Mouse (Mus musculus) liver, embryonic 14.5 days (tissue): Measurements from ENCODE around the gene Lias. TPM values are rescaled to one million over a fixed set of nuclear protein-coding genes. Genes with fewer than 3 reads are reported as not detected.

Source experiments
- ATAC-seq: fragments of 200-750 bp; cut with Nextera tagmentation; 2 replicates; pipeline ENCODE4 v1.8.0; 2017; ENCODE audit warnings: moderate number of reproducible peaks, mild to moderate bottlenecking, moderate library complexity; ENCODE audit not compliant: insufficient read depth
- DNase-seq, 3 experiments: peaks; one replicate each; pipeline ENCODE4 v3.0.0-alpha.2; 2012 to 2013; ENCODE audit warnings: low read depth in 3 of 3, low spot score in 3 of 3
- H3K27ac ChIP-seq: fragments of 300-500 bp; sonication (generic); 2 replicates; pipeline ENCODE4 v1.5.1; 2014; ENCODE audit warnings: moderate library complexity, mild to moderate bottlenecking, control low read depth, inconsistent platforms
- H3K27me3 ChIP-seq: fragments of 300-500 bp; sonication (generic); 2 replicates; pipeline ENCODE4 v1.6.1; 2014; ENCODE audit warnings: mild to moderate bottlenecking, low read length, moderate library complexity; ENCODE audit not compliant: control insufficient read depth, insufficient read depth
- H3K36me3 ChIP-seq: fragments of 300-500 bp; sonication (generic); replicated peaks from 2 replicates; pipeline ENCODE4 v1.6.1; 2014; ENCODE audit warnings: low read depth; ENCODE audit not compliant: control insufficient read depth, insufficient read depth
- H3K4me1 ChIP-seq, 2 experiments: fragments of 200-500 bp in 1 of 2; fragments of 300-500 bp in 1 of 2; sonication (generic) in 1 of 2; replicated peaks; 2 replicates each; pipeline ENCODE4 v1.6.1; 2012 to 2014; ENCODE audit warnings: antibody characterized with exemption in 1 of 2, inconsistent platforms in 1 of 2, low read length in 1 of 2; ENCODE audit not compliant: control insufficient read depth in 2 of 2, insufficient read depth in 2 of 2
- H3K4me2 ChIP-seq: fragments of 300-500 bp; sonication (generic); 2 replicates; pipeline ENCODE4 v1.6.1; 2014; ENCODE audit warnings: low read depth, mild to moderate bottlenecking, control low read depth, moderate library complexity
- H3K4me3 ChIP-seq, 2 experiments: fragments of 200-500 bp in 1 of 2; fragments of 300-500 bp in 1 of 2; sonication (generic) in 1 of 2; 2 replicates each; pipeline ENCODE4 v1.5.1; 2012 to 2014; ENCODE audit warnings: low read depth in 2 of 2, low read length in 2 of 2, mild to moderate bottlenecking in 2 of 2, control low read depth in 1 of 2, inconsistent platforms in 1 of 2, moderate library complexity in 1 of 2; ENCODE audit not compliant: insufficient read depth in 1 of 2
- H3K9ac ChIP-seq: fragments of 300-500 bp; sonication (generic); replicated peaks from 2 replicates; pipeline ENCODE4 v1.6.1; 2014; ENCODE audit warnings: mild to moderate bottlenecking, control low read depth, moderate library complexity
- H3K9me3 ChIP-seq: fragments of 300-500 bp; sonication (generic); 2 replicates; pipeline ENCODE4 v1.6.1; 2016; ENCODE audit warnings: low read length, mixed read lengths; ENCODE audit not compliant: control insufficient read depth
- CTCF ChIP-seq: IDR thresholded peaks from 2 replicates; pipeline ENCODE4 v1.5.1; 2016; ENCODE audit warnings: antibody characterized with exemption, low read depth, control low read depth
- EP300 ChIP-seq: IDR thresholded peaks from 2 replicates; pipeline ENCODE4 v1.6.1; 2016; ENCODE audit warnings: antibody characterized with exemption, low read depth
- WGBS: fragments of 180-500 bp; shearing (Covaris S2); extraction: QIAGEN DNeasy Blood & Tissue Kit; methylation state at CpG from one replicate; pipeline ENCODE4 v1.1.7; 2014; ENCODE audit not compliant: insufficient replicate concordance; 5-methylcytosine and 5-hydroxymethylcytosine counted together
- polyA plus RNA-seq, 2 experiments: library from polyadenylated mRNA; depleted of rRNA in 1 of 2; stranded (reverse) in 1 of 2; unstranded in 1 of 2; fragments of >200 nt; fragmentation: Nextera tagmentation in 1 of 2; extraction: Ambion mirVana in 1 of 2; gene quantifications; 2 replicates each; pipeline versions ENCODE4 v1.2.1 to v1.2.3; 2012 to 2014

Gene Lias
- polyA plus RNA-seq, 2 experiments: 20.3 to 36.5 TPM

- no peak for DNase-seq
- WGBS: 78% methylated on average over 3 of the region's 3 CpGs
- no peaks in the 10 kb centered on the region for H3K27me3 ChIP-seq
- H3K4me3 ChIP-seq: no peak overlapping the region
- no peaks in the 10 kb centered on the region for H3K4me1 ChIP-seq
- no peaks in the 10 kb centered on the region for H3K9me3 ChIP-seq
- TF ChIP-seq CTCF (no peak), EP300 (no peak)
- H3K36me3 ChIP-seq: no peaks in the 10 kb centered on the region
- no peak overlapping the region for H3K4me2 ChIP-seq
- no peak overlapping the region for H3K9ac ChIP-seq
- no peak for ATAC-seq
- H3K27ac ChIP-seq: no peak overlapping the region
Observed at GRCm38 (mm10) chr5:65459454-65459853, 68.2 kb downstream of the Lias start.

Other genes with a start within 250 kb of the Lias start
- 0.48 and 0.68 TPM in 2 replicates for gene Wdr19, start 191.8 kb upstream of the Lias start, polyA plus RNA-seq (2012; rRNA removed)
- gene Wdr19, start 191.8 kb upstream of the Lias start, polyA plus RNA-seq (2014; fragmentation: Nextera tagmentation; extraction: Ambion mirVana): 0.46 and 0.86 TPM in 2 replicates
- 15.5 and 19.0 TPM in 2 replicates for gene Rfc1, start 55.8 kb upstream of the Lias start, polyA plus RNA-seq (2012; rRNA removed)
- gene Rfc1, start 55.8 kb upstream of the Lias start, polyA plus RNA-seq (2014; fragmentation: Nextera tagmentation; extraction: Ambion mirVana): 36.4 and 40.4 TPM in 2 replicates
- 3.9 and 4.6 TPM in 2 replicates for gene Klb, start 43.2 kb upstream of the Lias start, polyA plus RNA-seq (2012; rRNA removed)
- 8.0 TPM in 2 replicates for gene Klb, start 43.2 kb upstream of the Lias start, polyA plus RNA-seq (2014; fragmentation: Nextera tagmentation; extraction: Ambion mirVana)
- gene Rpl9, start 53 bp upstream of the Lias start, polyA plus RNA-seq (2012; rRNA removed): 528 and 683 TPM in 2 replicates
- gene Rpl9, start 53 bp upstream of the Lias start, polyA plus RNA-seq (2014; fragmentation: Nextera tagmentation; extraction: Ambion mirVana): 725 and 737 TPM in 2 replicates
- gene Ugdh, start 44.5 kb downstream of the Lias start, polyA plus RNA-seq (2012; rRNA removed): 4.2 and 6.7 TPM in 2 replicates
- 13.2 and 14.1 TPM in 2 replicates for gene Ugdh, start 44.5 kb downstream of the Lias start, polyA plus RNA-seq (2014; fragmentation: Nextera tagmentation; extraction: Ambion mirVana)
- gene Gm43552, start 101.3 kb downstream of the Lias start, polyA plus RNA-seq (2012; rRNA removed): not detected in 2 replicates
- gene Gm43552, start 101.3 kb downstream of the Lias start, polyA plus RNA-seq (2014; fragmentation: Nextera tagmentation; extraction: Ambion mirVana): not detected in 2 replicates
- gene Smim14, start 145.7 kb downstream of the Lias start, polyA plus RNA-seq (2012; rRNA removed): 15.4 and 15.8 TPM in 2 replicates
- 39.9 and 45.2 TPM in 2 replicates for gene Smim14, start 145.7 kb downstream of the Lias start, polyA plus RNA-seq (2014; fragmentation: Nextera tagmentation; extraction: Ambion mirVana)
- 20.4 and 60.5 TPM in 2 replicates for gene Ube2k, start 145.7 kb downstream of the Lias start, polyA plus RNA-seq (2012; rRNA removed)
- 64.7 and 67.2 TPM in 2 replicates for gene Ube2k, start 145.7 kb downstream of the Lias start, polyA plus RNA-seq (2014; fragmentation: Nextera tagmentation; extraction: Ambion mirVana)